Mouse (Mus musculus): ENCODE measurements at regions not wholly inside any gene's neighbourhood (a gene's known extent, or its start where the extent isn't known, plus 50 kb on each side); places are given as distances from the start of the nearest gene placed in this dataset.
"Not testable (repeated sequence)": the region's sequence is repeated elsewhere in the genome, so short reads cannot be mapped to it uniquely, and the experiment has no call there.

DNA sequence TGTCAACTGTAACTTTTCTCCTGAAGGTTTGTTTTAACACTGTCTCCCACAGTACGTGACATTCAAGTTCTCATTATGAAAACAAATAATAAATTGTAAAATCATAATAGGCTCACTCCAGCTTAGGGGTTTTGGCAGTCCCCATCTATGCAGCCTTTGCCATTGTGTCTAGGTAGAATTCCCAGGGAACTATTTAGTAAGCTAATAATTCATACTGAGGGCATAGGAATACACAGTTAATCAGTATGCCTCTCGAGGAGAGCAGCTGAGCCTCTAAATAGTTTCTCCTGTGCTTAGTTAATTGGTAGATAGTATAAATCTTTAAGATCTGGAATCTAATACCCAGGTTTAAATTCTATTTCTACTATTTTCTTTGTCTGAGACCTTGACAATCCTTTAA lies 191.7 kb downstream of the Tprg start:
- ATAC-seq, result no peak

DNA sequence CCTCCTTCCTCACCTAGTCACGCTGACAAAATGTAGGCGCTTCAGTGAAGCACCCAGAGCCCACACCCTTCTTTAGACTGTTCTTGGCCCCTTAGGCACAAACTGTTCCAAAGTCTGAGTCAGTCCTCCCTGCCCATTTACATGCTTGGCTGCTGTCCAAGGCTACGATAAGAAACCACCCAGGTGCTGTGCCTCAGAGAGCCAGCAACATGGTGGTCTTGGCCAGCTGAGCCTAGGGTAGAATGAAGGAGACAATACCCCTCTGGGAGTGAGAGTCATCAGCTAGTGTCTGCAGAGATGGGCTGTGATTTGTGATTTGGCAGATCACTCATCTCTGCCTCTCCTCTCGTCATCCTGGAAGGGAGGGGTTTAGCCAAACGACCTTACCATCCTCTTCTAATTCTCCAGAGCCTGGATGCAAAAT lies 197.2 kb downstream of the Tprg start:
- no peak for ATAC-seq

DNA sequence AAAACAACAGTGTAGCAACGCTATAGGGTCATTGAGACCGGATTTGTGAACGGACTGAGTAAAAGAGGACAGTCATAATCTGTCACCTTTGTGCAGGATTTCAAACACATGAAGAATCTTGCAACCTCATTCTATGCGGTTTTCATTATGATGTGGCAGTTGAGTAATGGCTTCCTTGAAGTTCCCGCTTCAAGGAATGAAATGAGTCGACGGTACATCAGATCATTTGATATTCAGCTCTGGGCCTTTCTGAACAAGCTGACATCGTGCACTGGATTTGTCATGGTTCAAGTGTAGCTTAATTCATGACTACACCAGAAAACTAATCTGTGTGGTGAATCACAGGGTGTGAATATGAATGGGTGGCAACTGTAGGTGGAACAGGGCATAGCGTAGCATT lies 198.4 kb downstream of the Tprg start:
- ATAC-seq, result peak; percentile 58

DNA sequence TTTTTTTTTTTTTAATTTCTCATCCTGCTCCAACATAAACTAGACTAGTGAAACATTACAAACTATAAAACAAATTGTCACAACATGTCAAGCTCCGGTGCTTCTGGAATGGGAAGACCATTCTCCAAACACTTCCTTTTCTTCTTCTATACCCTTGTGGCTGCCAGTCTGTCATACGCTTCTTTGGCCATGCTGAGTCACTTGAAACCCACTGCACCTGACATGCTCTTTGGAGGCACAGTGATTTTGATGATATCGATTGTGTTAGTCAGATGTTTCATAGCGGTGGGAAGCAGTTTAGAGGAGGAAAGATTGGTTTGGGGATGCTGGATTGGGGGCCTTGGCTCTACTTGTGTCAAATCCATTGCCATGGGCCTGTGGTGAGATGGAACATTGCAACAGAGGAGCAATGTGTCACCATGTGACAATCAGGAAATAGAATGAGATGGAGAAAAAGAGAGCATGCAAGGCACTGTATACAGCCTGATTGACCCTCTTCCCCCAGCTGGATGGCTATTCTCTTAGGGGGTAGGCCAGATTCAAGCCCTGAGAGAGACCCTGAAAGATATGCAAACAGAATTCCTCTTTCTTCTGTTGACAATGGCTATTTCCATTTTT lies 197.0 kb upstream of the Trp63 start:
- ATAC-seq, result no peak

DNA sequence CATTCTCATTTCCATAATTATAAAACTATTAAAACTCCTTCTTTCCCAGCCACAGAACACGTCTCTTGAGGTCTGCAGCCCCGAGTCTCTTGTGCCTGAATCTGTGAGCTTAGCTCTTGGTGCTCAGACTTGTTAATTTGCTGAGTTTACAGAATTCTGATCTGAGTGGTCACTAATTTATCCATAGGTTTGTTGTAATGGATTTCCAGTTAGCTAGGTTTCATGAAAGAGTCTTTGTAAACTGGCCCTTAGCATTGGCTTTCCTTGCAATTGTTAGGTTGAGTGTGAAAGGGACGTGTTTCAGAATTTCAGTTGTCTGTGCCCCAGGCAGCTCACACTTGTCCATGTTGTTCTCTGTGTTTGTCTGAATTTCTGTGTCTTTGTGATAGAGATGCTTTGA lies 192.7 kb upstream of the Trp63 start:
- no peak for ATAC-seq

DNA sequence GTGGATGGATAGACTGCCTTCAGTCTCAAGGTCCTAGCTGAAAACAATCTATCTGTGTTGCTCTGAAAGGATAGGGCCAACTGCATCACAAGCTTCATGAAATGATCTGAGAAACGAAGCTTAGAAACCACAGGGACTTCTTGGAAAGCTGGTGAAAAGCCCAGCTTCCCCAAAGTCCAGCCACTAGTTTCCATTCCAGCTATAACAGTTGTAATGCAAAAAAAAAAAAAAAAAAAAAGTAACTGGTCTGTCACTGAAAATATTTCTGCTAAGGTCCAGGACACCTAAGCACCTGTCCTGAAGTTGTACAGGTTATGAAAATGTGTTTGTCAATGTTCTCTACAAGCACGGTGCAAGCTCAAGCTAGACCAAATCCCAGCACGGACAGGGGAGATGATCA lies 189.4 kb upstream of the Trp63 start:
- no peak for ATAC-seq

DNA sequence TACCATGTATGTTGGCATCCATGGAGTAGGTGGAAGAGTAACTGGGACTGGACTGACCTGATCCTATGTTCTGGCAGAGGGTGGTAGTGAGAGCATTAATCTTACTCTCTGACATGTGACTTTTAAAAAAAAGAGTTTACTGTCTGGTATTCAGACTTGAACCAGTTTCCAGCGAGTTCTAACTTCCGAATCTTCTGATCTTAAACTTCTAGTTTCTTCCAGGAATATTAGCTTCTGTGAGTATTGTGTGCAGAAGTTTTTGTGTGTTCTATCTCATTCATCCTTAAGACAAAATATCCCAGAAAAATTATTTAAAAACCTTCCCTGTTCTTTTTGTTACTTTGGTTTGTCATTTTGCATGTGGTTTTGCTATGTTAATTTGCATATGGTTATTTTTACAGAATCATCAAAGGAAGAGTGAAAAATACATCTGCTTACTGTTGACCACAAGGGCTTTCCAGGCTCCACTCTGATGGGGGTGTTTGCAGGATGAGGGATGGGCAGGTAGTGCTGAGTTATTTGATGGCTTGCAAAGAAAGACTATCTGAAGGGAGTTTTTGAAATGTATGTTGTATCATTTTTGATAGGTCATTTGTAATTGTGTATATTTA lies 187.9 kb upstream of the Trp63 start:
- ATAC-seq, result no peak

DNA sequence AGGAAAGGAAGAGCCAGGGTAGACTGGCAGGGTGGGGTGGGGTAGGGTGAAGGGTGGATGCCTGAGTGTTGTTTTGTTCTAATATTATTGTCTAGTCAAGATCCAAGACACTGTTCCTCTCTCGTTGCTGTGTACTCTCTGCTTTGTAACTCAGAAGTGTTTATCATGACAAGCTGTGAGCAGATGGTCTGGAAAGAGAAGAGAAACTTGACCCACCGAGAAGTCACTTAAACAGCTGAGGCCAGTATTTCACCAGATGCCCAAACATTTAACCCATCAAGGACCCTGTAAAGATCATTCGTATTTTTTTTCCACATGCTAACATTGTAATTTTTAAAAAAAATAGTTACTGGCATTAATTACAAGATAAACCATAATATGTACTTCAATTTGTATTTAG lies 178.7 kb upstream of the Trp63 start:
- ATAC-seq, result no peak

DNA sequence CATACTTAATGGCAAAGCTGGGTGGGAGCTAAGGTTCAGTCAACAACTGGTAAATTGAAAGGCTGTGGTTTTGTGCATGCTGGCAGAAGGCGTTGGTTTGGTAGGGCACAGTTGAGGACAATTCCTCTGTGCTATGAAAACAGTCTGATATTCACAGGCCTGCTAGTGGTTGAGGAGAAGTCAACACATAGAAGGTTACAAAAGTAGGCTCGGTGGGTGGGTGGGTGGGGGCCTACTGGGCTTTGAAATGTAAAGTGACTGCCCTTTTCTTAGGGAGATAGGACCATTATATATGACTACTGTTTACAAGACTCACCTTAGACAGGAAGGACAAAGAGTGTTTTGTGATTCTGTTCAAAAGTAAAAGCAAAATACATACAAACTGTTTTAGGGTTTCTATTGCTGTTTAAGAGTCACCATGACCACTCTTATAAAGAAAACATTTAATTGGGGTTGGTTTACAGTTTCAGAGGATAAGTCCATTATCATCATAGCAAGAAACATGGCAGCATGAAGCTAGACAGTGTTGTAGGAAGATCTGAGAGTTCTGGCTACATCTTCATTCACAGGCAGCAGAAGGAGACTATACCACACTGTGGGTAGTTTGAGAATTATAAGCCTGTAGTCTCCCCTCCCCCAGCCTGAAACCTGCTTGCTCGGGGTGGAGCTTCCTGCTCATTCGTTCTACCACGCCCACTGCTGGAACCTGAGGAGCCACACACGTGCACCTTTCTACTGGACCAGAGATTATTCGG lies 166.3 kb upstream of the Trp63 start:
- ATAC-seq, result no peak

DNA sequence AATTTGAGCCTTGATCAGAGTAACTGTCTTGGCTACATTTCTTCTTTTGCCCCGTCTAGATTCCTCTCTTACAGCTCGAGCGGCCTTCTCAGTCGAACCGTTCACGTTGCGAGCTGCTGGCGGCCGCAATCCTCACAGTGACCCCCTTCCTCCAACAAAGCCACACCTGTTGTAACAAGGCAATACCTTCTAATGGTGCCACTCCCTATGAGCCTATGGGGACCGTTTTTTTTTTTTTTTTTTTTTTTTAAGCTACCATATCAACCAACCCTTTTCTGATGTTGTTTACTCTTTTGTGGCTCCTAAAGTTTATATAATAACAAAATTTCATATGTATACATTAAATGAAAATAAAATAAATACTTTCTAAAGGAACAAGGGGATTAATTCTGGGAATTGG lies 160.4 kb upstream of the Trp63 start:
- not testable (repeated sequence) for ATAC-seq

DNA sequence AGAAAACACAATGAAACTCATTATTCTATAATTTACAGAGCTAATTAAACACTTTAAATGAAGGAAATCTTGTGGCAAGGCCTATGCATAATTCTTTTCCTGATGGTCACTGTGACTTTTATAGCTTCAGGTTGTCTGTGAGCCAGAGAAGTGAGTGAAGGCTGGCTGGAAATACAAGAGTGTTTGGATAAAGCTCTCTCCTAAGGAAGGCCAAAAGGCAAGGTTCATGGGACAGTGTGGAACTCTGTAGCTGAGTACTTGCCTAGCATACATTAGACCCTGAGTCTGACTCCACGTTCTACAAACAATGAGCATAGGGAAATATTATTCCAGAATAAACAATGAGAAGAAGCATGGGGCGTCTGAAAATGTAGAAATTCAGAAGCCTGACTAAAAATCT lies 159.9 kb upstream of the Trp63 start:
- ATAC-seq, result no peak

DNA sequence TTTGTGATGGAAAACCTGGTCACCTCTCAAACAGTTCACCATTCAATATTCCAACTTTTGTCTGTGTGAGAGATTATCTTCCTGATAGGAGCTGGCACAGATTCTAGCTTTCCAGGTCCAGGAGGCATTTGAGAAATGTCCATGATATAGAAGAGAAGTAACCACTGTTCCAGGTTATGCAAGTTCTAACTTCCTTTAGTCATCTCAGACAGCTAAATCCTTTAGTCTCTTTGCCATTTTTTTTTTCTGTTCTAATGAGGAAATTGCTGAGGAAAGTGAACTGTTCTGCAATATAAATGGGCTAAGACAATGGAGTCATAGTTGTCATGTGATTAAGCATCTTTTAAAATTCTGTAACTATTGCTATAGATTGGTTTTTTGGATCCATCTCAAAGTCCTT lies 155.7 kb upstream of the Trp63 start:
- no peak for ATAC-seq

DNA sequence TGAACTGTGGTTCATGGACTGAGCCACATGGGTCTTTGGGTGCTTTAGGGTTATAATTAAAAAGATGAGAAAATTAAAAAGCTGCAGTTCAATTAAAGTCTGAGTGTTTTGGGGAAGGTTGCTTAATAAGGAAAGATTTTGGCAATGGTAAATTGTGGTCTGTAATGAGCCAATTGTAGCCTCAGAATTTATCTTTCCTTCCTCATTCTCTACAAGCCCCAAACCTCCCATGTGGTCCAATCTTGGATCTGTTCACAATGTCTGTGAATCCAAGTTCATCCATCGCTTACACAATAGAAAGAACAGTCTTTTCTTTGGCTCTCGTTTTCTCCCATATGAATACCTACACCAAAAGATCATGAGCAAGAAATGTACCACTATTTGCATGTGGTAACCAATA lies 155.2 kb upstream of the Trp63 start:
- ATAC-seq, result no peak

DNA sequence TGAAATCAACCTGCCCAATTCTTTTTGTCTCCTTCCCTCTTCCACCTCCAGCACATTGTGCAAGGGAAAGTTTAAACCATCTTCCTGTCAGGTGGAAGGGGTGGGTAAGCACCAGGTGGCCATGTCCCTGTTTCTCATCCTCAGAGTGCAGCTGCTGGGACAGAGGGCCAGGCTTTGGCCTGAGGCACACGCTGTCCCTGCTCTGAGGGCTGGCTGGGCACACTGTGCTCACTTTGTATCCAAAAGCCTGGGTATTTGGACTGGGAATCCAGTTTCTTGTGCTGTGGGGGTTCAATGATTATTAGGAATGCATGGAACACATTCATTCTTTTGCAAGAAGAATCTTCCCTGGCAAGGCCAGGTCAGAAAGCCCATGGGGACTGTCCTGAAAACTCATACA lies 153.9 kb upstream of the Trp63 start:
- no peak for ATAC-seq

DNA sequence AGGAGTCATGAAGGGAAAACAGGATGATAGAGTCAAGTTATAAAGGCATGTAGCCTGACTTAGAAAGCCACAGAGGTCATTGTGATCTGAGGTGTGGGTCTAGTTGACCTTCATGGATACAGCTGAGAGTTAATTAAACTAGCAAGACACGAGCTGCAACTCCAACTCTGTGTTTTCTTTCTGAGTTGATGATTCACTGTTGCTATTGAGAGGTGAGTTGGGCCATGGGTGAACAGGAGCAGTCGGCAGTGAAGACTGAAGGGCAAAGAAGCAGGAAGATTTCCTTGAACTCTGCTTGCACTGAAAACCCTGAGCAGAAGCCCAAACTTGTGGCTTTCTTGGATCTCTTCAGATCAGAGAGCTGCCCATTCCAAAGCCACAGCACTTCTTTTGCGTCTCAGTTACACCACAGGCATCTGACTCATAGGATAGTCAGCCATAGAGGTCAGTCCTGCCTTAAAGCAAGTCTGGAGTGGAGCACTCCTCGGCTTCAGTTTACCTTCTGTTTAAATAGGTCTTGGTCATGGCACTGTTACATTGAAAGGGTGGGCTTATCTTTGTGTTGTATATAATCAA lies 151.7 kb upstream of the Trp63 start:
- ATAC-seq, result no peak

DNA sequence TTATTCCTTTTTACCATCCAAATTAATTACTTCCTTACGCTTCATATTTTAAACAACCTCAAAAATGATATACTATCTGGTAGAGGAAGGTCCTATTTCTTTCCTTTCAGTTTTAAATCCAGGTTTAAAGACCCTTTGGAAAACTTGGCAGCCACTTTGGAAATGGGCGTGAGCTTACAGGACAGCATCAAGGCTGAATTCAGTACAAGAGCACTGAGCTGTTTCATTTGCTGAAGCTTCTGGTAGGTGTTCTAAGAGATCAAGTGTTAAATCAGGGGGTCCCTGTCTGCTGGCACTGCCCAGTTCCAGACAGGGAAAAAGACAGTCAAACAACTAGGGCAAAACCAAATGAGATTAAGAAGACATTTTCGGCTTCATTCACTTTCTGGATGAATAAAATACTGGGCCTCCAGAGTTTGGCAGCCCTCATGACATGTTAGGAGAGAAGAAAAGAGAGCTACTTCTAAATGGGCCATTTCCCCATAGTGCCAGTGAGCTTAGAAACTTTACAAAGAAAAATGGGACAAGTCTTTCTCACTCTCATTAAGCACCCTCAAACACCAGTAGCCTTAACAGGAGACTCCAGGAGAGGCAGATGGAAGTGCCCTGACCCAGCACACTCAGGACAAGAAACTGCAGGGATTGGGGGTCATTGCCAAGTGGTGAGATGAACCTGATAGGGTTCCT lies 150.9 kb upstream of the Trp63 start:
- ATAC-seq, result no peak

DNA sequence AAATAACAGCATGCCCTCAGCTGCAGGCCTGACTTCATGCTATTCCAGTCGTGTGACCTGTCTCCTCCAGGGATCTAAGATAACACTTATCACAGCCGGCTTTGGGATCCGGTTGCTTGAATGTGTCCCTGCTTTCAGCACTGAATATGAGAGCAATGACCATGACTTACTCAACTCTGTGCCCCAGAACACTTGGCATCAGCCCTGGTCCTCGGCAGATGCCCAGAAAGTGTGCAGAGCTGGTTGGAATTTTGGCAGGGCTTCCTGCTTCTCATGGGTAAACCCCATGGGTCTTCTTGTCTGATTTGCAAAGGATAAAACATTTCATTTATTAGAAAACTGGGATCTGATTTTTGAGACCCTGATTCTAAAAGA lies 150.4 kb upstream of the Trp63 start:
- ATAC-seq, result no peak

DNA sequence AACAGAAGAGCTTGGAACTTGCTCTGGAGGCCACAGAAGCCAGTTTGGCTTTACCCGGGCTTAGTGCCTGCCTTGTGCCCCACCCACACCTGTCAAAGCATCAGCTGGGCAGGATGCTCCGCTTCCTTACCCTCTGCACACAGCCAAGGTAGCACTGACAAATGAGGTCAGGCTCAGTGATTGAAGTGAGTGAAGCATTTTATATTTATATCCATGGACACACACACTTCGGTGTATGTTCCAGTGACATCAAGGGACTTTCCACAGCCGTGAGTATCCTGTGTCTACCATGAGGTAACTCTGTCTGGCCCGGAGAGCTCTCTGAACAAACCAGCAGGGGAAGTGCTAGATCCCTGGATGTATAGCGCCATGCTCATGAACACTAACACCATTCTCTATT lies 147.0 kb upstream of the Trp63 start:
- ATAC-seq, result no peak

DNA sequence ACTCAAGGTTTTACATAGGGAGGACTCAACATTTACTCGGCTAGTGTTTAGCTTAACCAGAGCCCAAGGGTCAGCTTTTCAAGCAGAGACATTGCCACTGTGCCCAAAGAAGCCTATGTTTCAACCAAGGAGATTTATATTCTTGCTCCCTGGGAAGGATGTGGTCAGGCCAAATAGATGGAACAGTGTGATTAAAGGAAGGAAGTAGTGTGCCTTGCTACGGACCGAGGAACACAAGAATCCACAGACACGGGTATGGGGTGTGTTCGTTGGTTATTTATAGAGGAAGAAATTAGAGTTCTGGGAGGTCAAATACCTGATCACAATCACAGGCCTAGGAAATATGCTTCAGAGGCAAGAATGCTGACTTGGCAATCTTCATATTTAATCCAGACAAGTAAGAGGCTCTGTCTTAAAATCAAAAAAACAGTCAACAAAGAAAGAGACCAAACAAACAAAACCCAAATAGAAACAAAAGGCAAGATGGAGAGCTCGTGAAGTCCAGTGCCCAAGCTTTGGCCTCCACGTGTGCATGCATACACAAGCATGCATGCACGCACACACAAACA lies 133.9 kb upstream of the Trp63 start:
- no peak for ATAC-seq

DNA sequence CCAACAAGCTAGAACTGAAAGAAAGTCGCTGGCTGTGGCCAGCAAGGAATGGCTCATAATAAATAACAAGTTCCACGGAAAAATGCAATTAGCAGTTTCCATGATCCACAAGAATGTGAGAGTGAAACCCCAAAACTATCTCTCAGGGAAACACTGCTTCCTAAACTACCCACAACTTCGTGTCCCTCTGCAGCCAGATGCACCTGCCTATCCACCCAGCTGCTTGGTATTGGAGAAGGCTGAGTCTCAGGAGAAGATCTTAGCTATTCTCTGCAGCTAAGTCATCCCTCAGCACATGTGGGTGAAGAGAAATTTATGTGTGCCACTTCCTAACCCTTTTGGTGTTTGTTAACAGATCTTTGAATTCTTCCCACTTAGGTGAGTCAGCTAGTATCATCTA lies 126.4 kb upstream of the Trp63 start:
- ATAC-seq, result no peak

DNA sequence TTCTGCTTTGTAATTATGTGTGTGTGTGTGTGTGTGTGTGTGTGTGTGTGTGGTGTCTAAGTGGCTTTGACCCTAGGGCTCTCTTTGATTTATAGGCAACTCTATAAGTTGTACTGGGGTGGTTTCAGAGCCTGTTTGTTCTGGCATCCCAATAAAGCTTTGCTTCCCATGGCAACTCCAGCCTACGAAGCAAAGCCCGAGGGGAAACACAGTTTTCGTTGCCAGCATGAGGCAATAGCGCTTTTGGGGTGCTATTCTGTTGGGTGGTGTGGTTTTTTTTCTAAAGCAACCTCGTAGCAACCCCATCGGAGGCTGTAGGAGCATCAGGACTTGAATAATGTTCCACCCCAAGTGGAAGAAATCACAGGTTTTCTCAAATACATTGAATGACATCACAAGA lies 103.3 kb upstream of the Trp63 start:
- no peak for ATAC-seq

DNA sequence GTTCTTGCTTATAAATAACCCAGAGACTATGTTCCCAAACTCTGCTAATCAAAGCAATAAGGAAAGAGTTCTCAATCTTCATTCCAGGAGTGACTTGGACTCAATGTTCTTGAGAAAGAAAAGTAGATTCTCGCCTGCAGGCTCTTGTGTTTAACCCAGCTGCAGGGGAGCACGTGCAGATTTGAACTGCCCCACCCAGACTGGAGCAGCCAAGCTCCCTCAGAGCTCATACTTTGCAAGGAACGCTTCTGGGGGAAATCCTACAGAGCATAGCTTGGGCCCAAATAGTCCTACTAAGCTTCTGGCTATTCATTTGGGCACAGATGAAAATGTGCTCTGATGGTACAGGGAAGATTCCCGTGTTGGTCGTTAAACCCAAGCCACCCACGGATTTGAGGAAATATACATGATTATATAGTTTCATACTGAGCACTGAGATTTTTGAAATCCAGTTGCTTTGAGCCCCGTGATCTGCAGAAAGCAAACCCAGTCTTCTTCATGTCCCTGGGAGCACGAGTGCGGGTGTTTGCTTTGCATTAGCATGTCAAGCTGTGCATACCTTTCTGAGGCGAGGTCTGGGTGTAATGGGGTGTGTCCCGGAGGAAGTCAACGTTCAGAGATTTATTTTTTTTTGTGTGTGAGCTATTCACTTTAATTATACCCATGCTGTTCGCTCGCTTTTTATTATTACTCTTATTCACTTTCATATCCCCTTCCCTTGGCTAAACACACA lies 99.1 kb upstream of the Trp63 start:
- no peak for ATAC-seq

Measured in inflammation-experienced regulatory T-cells, adult 6 months (primary cell).